Mouse (Mus musculus) hindbrain, embryonic 10.5 days (tissue): Measurements from ENCODE around the gene Inhba. TPM values are rescaled to one million over a fixed set of nuclear protein-coding genes. Genes with fewer than 3 reads are reported as not detected.

Experiments
- DNase-seq: peaks from one replicate; pipeline ENCODE4 v3.0.0-alpha.2; 2017; ENCODE audit warnings: low spot score
- H3K27ac ChIP-seq: fragments of 300-500 bp; sonication (generic); 2 replicates; pipeline ENCODE4 v1.5.1; 2016; ENCODE audit warnings: mild to moderate bottlenecking, moderate library complexity
- H3K27me3 ChIP-seq: fragments of 300-500 bp; sonication (generic); 2 replicates; pipeline ENCODE4 v1.6.1; 2016; ENCODE audit warnings: mild to moderate bottlenecking; ENCODE audit not compliant: poor library complexity, insufficient read depth, severe bottlenecking
- H3K36me3 ChIP-seq: fragments of 300-500 bp; sonication (generic); 2 replicates; pipeline ENCODE4 v1.6.1; 2016; ENCODE audit warnings: mild to moderate bottlenecking, moderate library complexity
- H3K4me1 ChIP-seq: fragments of 300-500 bp; sonication (generic); replicated peaks from 2 replicates; pipeline ENCODE4 v1.6.1; 2016; ENCODE audit warnings: mild to moderate bottlenecking
- H3K4me3 ChIP-seq: fragments of 300-500 bp; sonication (generic); 2 replicates; pipeline ENCODE4 v1.5.1; 2016; ENCODE audit warnings: mild to moderate bottlenecking, moderate library complexity
- H3K9me3 ChIP-seq: fragments of 300-500 bp; sonication (generic); 2 replicates; pipeline ENCODE4 v1.6.1; 2016; ENCODE audit warnings: mild to moderate bottlenecking, moderate library complexity
- WGBS: fragments of 180-500 bp; shearing (Covaris S2); methylation state at CpG from one replicate; pipeline ENCODE4 v1.1.7; 2016; 5-methylcytosine and 5-hydroxymethylcytosine counted together
- polyA plus RNA-seq: library from polyadenylated mRNA; unstranded; fragments of >200 nt; fragmentation: Nextera tagmentation; extraction: Ambion mirVana; gene quantifications from 2 replicates; pipeline ENCODE4 v1.2.1, GENCODE M21; 2016

Inhba gene
- 0.09 and 0.14 TPM in 2 replicates for polyA plus RNA-seq

DNA sequence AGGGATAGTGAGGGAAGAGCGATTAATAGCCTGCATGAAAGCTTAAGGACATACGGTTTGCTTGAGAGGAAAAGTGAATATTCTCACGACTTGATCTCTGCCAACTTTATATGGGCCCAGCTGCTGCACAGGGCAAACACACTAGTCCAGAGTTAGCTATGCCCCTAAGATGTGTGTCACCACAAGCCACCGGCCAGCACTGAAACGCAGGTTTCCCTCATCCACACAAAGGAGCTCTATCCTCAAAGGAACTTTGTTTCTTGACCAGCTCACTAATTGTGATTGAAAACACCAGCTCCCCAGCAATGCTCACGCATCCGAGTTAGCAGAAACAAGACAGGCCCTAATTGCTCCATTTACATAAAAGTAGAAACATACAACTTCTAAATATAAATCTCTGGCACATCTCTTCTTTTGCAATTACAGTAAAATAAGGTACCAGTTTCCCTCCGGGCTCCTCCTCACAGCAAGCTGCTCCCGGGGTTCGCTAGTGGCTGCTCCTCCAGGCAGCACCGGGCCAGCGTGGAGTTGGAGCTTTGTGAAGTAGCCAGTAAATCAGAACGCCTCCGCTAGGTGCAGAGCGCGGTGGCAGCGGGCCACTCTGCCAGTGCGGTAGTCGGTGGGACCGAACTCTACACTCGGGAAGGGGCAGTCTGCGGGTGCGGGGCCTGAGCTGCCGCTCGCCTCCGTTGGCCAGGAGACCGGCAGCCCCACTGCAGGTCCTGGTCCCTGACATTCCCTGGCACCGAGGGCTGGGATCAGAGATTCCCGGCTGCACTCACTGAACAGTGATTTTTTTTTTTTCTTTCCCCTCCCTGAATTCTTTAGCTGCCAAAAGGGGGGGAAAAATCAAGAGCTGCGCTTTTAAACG lies at the start of gene Inhba:
TSS of gene Inhba (plus strand) at position 480 of the 871 bp plus-strand sequence.
- Histone ChIP-seq H3K36me3 (no peaks in the 10 kb centered on the region), H3K4me1 (peaks cover 21% of the 10 kb centered on the region), H3K27ac (peak within 1 kb of the TSS; percentile 31), H3K27me3 (peaks cover 62% of the 10 kb centered on the region), H3K4me3 (peak within 1 kb of the TSS; percentile 58), H3K9me3 (no peaks in the 10 kb centered on the region)
- 5% methylated on average over 31 of the region's 31 CpGs for WGBS
- DNase-seq: peak; percentile 63

DNA sequence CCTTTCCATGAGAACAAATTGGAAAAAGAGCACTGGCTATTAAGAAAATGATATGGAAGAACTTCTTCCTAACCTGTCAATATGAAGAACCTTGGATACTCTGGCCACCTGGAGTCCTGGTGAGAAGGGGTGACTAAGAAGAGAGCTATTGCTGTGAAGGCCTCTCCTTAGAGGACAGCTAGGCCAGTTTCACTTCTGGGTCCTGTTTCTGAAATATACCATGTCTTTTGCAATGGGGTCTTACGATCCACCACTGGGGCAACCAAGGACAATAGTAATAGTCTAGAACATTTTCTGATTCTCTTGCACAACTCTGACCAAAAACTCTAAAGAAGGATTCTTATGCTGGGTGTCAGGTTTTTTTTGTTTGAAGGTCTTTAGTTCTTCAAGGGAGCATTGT lies 35.1 kb upstream of the Inhba start:
- no peaks in the 10 kb centered on the region for H3K36me3 ChIP-seq
- H3K9me3 ChIP-seq: no peaks in the 10 kb centered on the region
- 94% methylated on average over 1 of the region's 1 CpGs for WGBS
- H3K4me1 ChIP-seq: no peaks in the 10 kb centered on the region
- H3K27ac ChIP-seq: no peak overlapping the region
- H3K27me3 ChIP-seq: no peaks in the 10 kb centered on the region
- no peak for DNase-seq
- no peak overlapping the region for H3K4me3 ChIP-seq

DNA sequence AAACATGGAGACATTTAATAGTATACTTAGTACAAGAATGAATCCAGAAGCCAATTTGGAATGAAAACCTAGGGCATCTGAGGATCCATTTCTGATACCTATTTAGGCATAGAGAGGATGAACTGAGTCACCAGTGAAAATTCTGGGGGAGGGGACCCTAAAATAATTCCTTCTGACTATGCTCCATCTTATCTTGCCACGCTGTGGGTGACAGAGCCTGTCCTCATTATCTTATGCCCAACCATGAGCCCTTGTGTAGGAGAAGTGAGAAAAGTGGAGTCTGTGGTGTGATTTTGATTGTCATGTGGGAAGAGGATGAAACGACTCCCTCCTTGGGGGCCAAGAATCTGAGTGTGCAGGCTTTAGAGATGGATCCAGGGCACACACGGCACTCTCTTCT lies 32.1 kb upstream of the Inhba start:
- H3K4me3 ChIP-seq: no peak overlapping the region
- H3K36me3 ChIP-seq: no peaks in the 10 kb centered on the region
- 85% methylated on average over 3 of the region's 3 CpGs for WGBS
- no peaks in the 10 kb centered on the region for H3K9me3 ChIP-seq
- no peak overlapping the region for H3K27ac ChIP-seq
- no peak for DNase-seq
- H3K4me1 ChIP-seq: no peaks in the 10 kb centered on the region
- no peaks in the 10 kb centered on the region for H3K27me3 ChIP-seq

DNA sequence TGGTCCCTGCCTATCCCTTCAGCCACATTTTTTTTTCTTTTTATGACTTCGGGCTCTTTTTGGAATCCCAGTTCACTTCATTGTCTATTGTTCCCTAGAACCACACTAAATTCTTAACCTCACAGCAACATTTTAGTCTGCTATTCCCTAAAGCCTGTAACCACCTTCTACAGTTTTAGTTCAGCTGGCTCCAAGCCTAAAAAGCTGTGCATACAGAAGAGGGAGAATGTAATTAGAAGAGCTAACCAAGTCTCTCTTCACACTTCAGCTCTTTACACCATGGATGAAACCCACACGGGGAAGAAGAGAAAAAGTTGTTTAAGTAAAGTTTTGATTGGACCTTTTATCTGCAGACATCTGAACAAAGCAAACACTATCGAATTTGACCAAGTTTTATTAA lies 29.6 kb upstream of the Inhba start:
- Histone ChIP-seq H3K4me3 (no peak overlapping the region), H3K4me1 (no peaks in the 10 kb centered on the region), H3K27me3 (no peaks in the 10 kb centered on the region), H3K36me3 (no peaks in the 10 kb centered on the region), H3K9me3 (no peaks in the 10 kb centered on the region), H3K27ac (no peak overlapping the region)
- WGBS: 86% methylated on average over 3 of the region's 3 CpGs
- no peak for DNase-seq

DNA sequence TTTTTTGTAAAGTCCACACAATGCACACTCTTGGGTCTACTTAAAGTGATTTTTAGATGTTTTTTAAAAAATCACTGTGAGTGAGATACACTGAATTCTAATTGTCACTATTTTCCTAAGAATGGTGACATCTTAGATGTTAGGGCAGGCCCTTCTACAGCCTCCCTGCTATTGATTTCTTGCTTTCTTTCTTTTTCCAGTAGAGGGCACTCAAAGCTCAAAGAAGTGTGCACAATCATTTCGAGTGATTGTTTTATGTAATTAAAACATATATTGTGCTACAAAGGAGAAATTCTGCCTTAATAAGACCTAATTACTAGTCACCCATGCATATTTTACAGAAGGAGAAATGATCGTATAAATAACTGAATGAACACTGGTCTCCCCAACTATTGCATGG lies 25.9 kb upstream of the Inhba start:
- DNase-seq: no peak
- no peaks in the 10 kb centered on the region for H3K36me3 ChIP-seq
- no peaks in the 10 kb centered on the region for H3K27me3 ChIP-seq
- no peaks in the 10 kb centered on the region for H3K4me1 ChIP-seq
- no peak overlapping the region for H3K4me3 ChIP-seq
- H3K9me3 ChIP-seq: no peaks in the 10 kb centered on the region
- 75% methylated on average over 2 of the region's 2 CpGs for WGBS
- H3K27ac ChIP-seq: no peak overlapping the region

DNA sequence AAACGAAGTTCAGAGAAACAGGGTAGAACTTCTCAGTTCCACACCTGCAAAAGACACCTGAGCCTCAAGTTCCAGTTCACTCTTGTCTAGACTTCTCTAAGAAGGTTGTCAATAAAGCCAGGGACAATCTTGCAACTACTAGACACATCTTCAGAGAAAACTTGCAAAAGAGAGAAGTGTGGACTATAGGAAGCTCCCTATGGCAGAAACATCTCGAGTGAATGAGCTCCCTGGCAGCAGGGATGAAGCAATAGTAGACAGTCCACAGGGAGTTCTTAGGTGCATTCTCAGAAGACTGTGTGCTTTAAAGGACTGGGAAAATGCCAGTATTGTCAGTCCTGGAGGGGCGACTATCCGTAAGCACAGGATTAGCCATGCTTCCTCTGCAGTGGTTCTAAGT lies 25.5 kb upstream of the Inhba start:
- no peak for DNase-seq
- Histone ChIP-seq H3K36me3 (no peaks in the 10 kb centered on the region), H3K27me3 (no peaks in the 10 kb centered on the region), H3K4me1 (no peaks in the 10 kb centered on the region), H3K27ac (no peak overlapping the region), H3K4me3 (no peak overlapping the region), H3K9me3 (no peaks in the 10 kb centered on the region)
- WGBS: 87% methylated on average over 4 of the region's 4 CpGs

DNA sequence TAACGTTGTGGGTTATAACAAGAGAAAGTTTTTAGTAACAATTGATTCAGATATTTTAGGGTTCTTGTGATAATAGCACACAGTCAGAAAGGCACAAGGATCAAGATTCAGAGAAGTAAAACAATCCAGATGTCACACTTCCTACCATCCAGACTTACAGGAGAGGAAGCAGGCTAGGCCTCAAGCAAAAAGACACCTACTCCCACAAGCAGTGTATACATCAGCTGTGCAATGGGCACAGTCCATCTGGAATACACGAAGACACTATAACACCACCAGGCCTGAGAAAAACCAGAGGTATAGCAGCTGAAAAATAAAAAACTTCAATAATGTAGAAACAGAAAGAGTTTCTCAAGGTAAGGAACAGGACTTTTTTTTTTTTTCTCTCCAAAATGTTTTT lies 16.3 kb upstream of the Inhba start:
- H3K27me3 ChIP-seq: no peaks in the 10 kb centered on the region
- no peaks in the 10 kb centered on the region for H3K36me3 ChIP-seq
- no peak overlapping the region for H3K4me3 ChIP-seq
- DNase-seq: no peak
- H3K4me1 ChIP-seq: no peaks in the 10 kb centered on the region
- no peaks in the 10 kb centered on the region for H3K9me3 ChIP-seq
- 77% methylated on average over 2 of the region's 2 CpGs for WGBS
- no peak overlapping the region for H3K27ac ChIP-seq

DNA sequence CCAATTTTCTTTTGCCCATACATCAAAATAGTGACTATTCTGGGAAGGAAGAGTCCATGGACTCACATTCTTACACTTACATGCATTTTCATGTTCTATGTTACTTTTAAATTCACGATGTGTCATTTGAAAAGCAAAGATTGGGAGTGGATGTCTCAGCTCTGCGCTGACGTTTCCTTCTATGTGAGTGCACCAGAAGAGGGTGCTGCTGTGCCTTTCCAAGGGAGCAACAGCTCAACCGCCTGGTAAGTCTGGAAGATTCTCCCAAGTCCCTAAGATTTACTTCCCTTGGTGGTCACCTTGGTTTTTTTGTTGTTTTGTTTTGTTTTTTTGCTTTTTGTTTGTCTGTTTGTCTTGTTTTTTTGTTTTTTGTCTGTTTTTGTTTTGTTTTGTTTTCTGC lies 6.1 kb upstream of the Inhba start:
- no peaks in the 10 kb centered on the region for H3K9me3 ChIP-seq
- H3K4me1 ChIP-seq: no peaks in the 10 kb centered on the region
- 14% methylated on average over 4 of the region's 4 CpGs for WGBS
- DNase-seq: no peak
- H3K4me3 ChIP-seq: no peak overlapping the region
- no peak overlapping the region for H3K27ac ChIP-seq
- no peaks in the 10 kb centered on the region for H3K36me3 ChIP-seq
- H3K27me3 ChIP-seq: peaks cover 7% of the 10 kb centered on the region

DNA sequence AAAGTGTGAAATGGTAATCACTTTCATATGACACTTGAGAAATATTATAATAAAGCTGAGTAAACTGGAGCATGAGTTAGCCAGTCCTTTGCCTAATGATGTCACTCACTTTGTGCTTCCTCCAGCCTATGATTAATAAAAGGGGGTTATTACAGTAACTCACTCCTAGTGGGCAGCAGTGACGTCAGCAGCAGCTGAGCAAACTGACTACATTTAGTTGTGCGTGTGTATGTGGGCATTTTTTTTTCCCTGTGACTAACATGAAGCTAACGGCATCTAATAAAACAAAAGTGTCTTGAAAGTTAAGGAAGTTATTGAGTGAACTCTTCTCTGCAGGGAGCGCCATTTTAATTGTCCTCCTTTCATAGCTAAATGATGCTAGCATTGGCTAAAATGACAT lies 3.9 kb upstream of the Inhba start:
- Histone ChIP-seq H3K36me3 (no peaks in the 10 kb centered on the region), H3K27me3 (peaks cover 24% of the 10 kb centered on the region), H3K27ac (no peak overlapping the region), H3K9me3 (no peaks in the 10 kb centered on the region), H3K4me3 (no peak overlapping the region), H3K4me1 (peaks cover 12% of the 10 kb centered on the region; the same call in 1 of the 2 replicates)
- DNase-seq: no peak
- WGBS: 79% methylated on average over 4 of the region's 4 CpGs

DNA sequence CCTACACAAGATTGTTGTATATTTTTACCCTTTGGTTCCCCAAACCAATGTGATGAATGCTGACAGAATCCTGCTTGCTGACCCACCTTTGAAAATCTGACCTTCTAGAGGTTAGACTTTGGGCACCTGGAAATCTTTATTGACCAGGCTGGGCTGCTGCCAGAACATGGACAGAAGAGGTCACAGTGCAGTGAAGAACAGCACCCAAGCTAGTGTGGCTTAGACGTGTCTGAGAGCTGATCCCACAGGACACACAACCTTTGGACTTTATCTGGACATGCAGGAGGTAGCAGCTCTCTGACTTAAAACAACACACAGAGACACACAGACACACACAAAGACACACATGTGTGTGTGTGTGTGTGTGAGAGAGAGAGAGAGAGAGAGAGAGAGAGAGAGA lies 3.3 kb upstream of the Inhba start:
- Histone ChIP-seq H3K27ac (no peak overlapping the region), H3K4me3 (no peak overlapping the region), H3K4me1 (peaks cover 12% of the 10 kb centered on the region; the same call in 1 of the 2 replicates), H3K27me3 (peaks cover 30% of the 10 kb centered on the region), H3K36me3 (no peaks in the 10 kb centered on the region), H3K9me3 (no peaks in the 10 kb centered on the region)
- no peak for DNase-seq
- WGBS: 71% methylated on average over 1 of the region's 1 CpGs

DNA sequence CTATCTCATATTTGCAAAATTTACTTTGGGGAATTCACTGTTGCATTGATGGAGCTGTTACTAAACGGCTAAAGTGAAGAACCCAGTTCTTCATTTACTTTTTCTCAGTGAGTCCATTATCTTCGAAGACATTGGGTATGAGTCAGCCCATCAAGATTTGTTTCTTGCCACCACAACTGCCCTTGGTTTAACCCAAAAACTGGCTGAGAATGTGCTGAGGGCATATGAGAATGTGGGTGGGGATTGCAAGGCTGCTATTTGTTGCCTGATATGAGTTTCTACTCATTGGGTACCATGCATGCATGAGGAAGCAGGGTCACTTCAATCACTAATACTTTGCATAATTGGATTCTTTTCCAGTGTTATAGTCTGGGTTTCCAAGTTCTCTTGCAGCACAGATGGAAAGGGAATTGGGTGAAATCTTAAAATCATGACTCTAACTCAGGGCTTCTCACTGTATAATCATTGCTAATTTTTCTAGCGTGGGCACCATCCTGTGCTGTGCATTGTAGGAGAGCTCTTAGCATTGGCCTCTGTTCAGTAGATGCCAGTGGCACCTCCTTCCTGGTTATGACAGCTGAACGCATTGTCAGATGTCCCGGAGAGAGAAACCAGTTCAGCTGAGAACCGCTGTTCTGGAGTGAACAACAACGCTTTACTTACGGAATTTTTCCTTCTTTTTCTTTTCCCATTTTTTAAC lies 1.7 kb upstream of the Inhba start:
- no peaks in the 10 kb centered on the region for H3K36me3 ChIP-seq

DNA sequence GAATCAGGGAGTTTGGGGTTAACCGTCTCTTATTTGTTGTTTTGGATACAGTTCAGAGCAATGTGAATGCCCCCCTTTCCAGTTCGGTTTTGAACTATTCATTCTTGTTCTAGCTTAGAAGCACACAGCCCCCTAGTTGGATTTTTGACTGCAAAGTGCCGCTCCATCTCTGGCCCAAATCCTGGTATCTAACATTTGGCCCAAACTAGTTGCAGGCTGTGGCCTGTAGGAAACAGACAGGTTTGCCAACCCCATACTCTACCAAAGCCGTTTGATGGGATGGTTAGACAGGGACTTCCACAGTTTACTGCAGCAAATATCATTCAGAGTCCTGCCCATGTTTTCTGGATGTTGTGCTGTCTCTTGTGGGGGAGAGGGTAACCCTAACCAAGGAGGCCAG lies 1.1 kb upstream of the Inhba start:
- DNase-seq: no peak
- Histone ChIP-seq H3K4me1 (peaks cover 12% of the 10 kb centered on the region; the same call in 1 of the 2 replicates), H3K36me3 (no peaks in the 10 kb centered on the region), H3K27ac (no peak overlapping the region), H3K9me3 (no peaks in the 10 kb centered on the region), H3K4me3 (no peak overlapping the region), H3K27me3 (peaks cover 52% of the 10 kb centered on the region)
- 81% methylated on average over 4 of the region's 4 CpGs for WGBS

More for the DNA sequence above, 1.7 kb upstream of the Inhba start:
- H3K4me1 ChIP-seq: peaks cover 12% of the 10 kb centered on the region; the same call in 1 of the 2 replicates
- WGBS: 92% methylated on average over 8 of the region's 8 CpGs
- H3K27me3 ChIP-seq: peaks cover 45% of the 10 kb centered on the region
- no peak for DNase-seq
- no peaks in the 10 kb centered on the region for H3K9me3 ChIP-seq
- H3K27ac ChIP-seq: no peak overlapping the region
- no peak overlapping the region for H3K4me3 ChIP-seq

DNA sequence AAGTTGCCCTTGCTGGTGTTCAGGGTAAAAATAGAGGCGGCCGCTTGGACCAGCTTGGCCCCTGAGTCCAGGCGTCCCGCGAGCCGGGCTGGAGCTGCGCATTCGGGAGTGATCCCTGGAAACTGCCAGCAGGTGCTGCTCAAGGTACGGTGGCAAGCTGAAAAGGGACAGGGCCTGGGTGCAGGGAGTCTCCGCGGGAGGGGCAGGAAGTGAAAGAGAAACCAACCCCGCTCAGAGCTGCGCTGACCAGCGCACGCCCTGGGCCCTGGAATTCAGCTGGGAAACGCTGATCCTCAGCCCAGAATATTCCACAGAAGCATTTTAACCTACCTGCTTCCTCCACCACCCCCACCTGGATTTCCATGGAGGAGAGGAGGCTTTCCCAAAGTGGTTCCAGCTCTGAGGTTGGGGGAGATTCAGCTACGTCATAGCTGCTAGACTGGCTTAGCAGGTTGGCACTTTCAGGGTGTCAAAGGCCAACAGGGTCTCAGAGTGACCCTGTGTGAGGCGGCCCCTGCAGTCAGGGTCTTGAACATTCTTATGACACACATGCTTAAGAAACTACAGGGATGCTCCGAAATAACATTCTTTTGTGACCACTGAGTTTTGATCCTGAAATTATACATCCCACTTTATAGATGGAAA lies 714 bp downstream of the Inhba start:
- peak overlapping the region; percentile 58 for H3K4me3 ChIP-seq
- no peaks in the 10 kb centered on the region for H3K9me3 ChIP-seq
- DNase-seq: peak; percentile 75
- H3K36me3 ChIP-seq: no peaks in the 10 kb centered on the region
- peaks cover 28% of the 10 kb centered on the region for H3K4me1 ChIP-seq
- 6% methylated on average over 19 of the region's 19 CpGs for WGBS
- peaks cover 69% of the 10 kb centered on the region for H3K27me3 ChIP-seq
- peak overlapping the region; percentile 31; the same call in 1 of the 2 replicates for H3K27ac ChIP-seq
